Mouse (Mus musculus): ENCODE data around the gene Sh3d19. TPM values are rescaled to one million over a fixed set of nuclear protein-coding genes. Genes with fewer than 3 reads are reported as not detected.

Sh3d19 gene
- polyA plus RNA-seq, 1 experiment = not detected

- WGBS = 95% methylated on average over 11 of the region's 11 CpGs
- no peak for TF ChIP-seq POLR2A (IDR thresholded peaks at IDR 0.05; ENCODE audit: insufficient read depth, low read depth, low read length)
- TF ChIP-seq CTCF (IDR thresholded peaks at IDR 0.05; ENCODE audit: insufficient read depth, low read depth, low read length) = no peak
- H3K4me1 ChIP-seq (ENCODE audit: control insufficient read depth, insufficient read depth, low read length) = no peaks in the 10 kb centered on the region
- H3K4me3 ChIP-seq (ENCODE audit: insufficient read depth, low read depth, low read length) = no peak overlapping the region
- H3K27ac ChIP-seq (ENCODE audit: insufficient read depth, low read depth, low read length) = no peak overlapping the region
Observed at GRCm38 (mm10) chr3:86069646-86070250, 98.8 kb downstream of the Sh3d19 start.

- no peaks in the 10 kb centered on the region for H3K4me1 ChIP-seq (ENCODE audit: control insufficient read depth, insufficient read depth, low read length)
- WGBS = 86% methylated on average over 7 of the region's 7 CpGs
Observed at GRCm38 (mm10) chr3:86070799-86071198, 99.9 kb downstream of the Sh3d19 start.

GRCm38 (mm10) chr3:86072066-86072465, 101.2 kb downstream of the Sh3d19 start:
- TF ChIP-seq POLR2A (IDR thresholded peaks at IDR 0.05; ENCODE audit: insufficient read depth, low read depth, low read length) (no peak), CTCF (IDR thresholded peaks at IDR 0.05; ENCODE audit: insufficient read depth, low read depth, low read length) (no peak)
- 95% methylated on average over 3 of the region's 3 CpGs for WGBS
- H3K27ac ChIP-seq (ENCODE audit: insufficient read depth, low read depth, low read length) = no peak overlapping the region
- no peak overlapping the region for H3K4me3 ChIP-seq (ENCODE audit: insufficient read depth, low read depth, low read length)
- H3K4me1 ChIP-seq (ENCODE audit: control insufficient read depth, insufficient read depth, low read length) = no peaks in the 10 kb centered on the region

More at GRCm38 (mm10) chr3:86070799-86071198, 99.9 kb downstream of the Sh3d19 start:
- Histone ChIP-seq H3K27ac (ENCODE audit: insufficient read depth, low read depth, low read length) (no peak overlapping the region), H3K4me3 (ENCODE audit: insufficient read depth, low read depth, low read length) (no peak overlapping the region)
- TF ChIP-seq POLR2A (IDR thresholded peaks at IDR 0.05; ENCODE audit: insufficient read depth, low read depth, low read length) (no peak), CTCF (IDR thresholded peaks at IDR 0.05; ENCODE audit: insufficient read depth, low read depth, low read length) (no peak)

GRCm38 (mm10) chr3:86072889-86073288, 102.0 kb downstream of the Sh3d19 start:
- Histone ChIP-seq H3K27ac (ENCODE audit: insufficient read depth, low read depth, low read length) (no peak overlapping the region), H3K4me3 (ENCODE audit: insufficient read depth, low read depth, low read length) (no peak overlapping the region), H3K4me1 (ENCODE audit: control insufficient read depth, insufficient read depth, low read length) (no peaks in the 10 kb centered on the region)
- WGBS = 84% methylated on average over 5 of the region's 5 CpGs
- TF ChIP-seq POLR2A (IDR thresholded peaks at IDR 0.05; ENCODE audit: insufficient read depth, low read depth, low read length) (no peak), CTCF (IDR thresholded peaks at IDR 0.05; ENCODE audit: insufficient read depth, low read depth, low read length) (no peak)

- WGBS = 94% methylated on average over 5 of the region's 5 CpGs
- H3K4me1 ChIP-seq (ENCODE audit: control insufficient read depth, insufficient read depth, low read length) = no peaks in the 10 kb centered on the region
- no peak for TF ChIP-seq CTCF (IDR thresholded peaks at IDR 0.05; ENCODE audit: insufficient read depth, low read depth, low read length)
- TF ChIP-seq POLR2A (IDR thresholded peaks at IDR 0.05; ENCODE audit: insufficient read depth, low read depth, low read length) = no peak
- no peak overlapping the region for H3K4me3 ChIP-seq (ENCODE audit: insufficient read depth, low read depth, low read length)
- H3K27ac ChIP-seq (ENCODE audit: insufficient read depth, low read depth, low read length) = no peak overlapping the region
Observed at GRCm38 (mm10) chr3:86075593-86075992, 104.7 kb downstream of the Sh3d19 start.

- Histone ChIP-seq H3K27ac (ENCODE audit: insufficient read depth, low read depth, low read length) (no peak overlapping the region), H3K4me3 (ENCODE audit: insufficient read depth, low read depth, low read length) (no peak overlapping the region), H3K4me1 (ENCODE audit: control insufficient read depth, insufficient read depth, low read length) (no peaks in the 10 kb centered on the region)
- TF ChIP-seq POLR2A (IDR thresholded peaks at IDR 0.05; ENCODE audit: insufficient read depth, low read depth, low read length) (no peak), CTCF (IDR thresholded peaks at IDR 0.05; ENCODE audit: insufficient read depth, low read depth, low read length) (no peak)
- 83% methylated on average over 14 of the region's 14 CpGs for WGBS
Observed at GRCm38 (mm10) chr3:86076511-86077283, 105.8 kb downstream of the Sh3d19 start.

GRCm38 (mm10) chr3:86083051-86083450, 112.1 kb downstream of the Sh3d19 start:
- no peak overlapping the region for H3K27ac ChIP-seq (ENCODE audit: insufficient read depth, low read depth, low read length)
- TF ChIP-seq POLR2A (IDR thresholded peaks at IDR 0.05; ENCODE audit: insufficient read depth, low read depth, low read length) = no peak
- no peak for TF ChIP-seq CTCF (IDR thresholded peaks at IDR 0.05; ENCODE audit: insufficient read depth, low read depth, low read length)
- no peaks in the 10 kb centered on the region for H3K4me1 ChIP-seq (ENCODE audit: control insufficient read depth, insufficient read depth, low read length)
- no peak overlapping the region for H3K4me3 ChIP-seq (ENCODE audit: insufficient read depth, low read depth, low read length)
- WGBS = 95% methylated on average over 8 of the region's 8 CpGs

- no peaks in the 10 kb centered on the region for H3K4me1 ChIP-seq (ENCODE audit: control insufficient read depth, insufficient read depth, low read length)
- no peak overlapping the region for H3K27ac ChIP-seq (ENCODE audit: insufficient read depth, low read depth, low read length)
- no peak overlapping the region for H3K4me3 ChIP-seq (ENCODE audit: insufficient read depth, low read depth, low read length)
- TF ChIP-seq CTCF (IDR thresholded peaks at IDR 0.05; ENCODE audit: insufficient read depth, low read depth, low read length) (no peak), POLR2A (IDR thresholded peaks at IDR 0.05; ENCODE audit: insufficient read depth, low read depth, low read length) (no peak)
- 96% methylated on average over 19 of the region's 19 CpGs for WGBS
Observed at GRCm38 (mm10) chr3:86085001-86085400, 114.1 kb downstream of the Sh3d19 start.

- no peaks in the 10 kb centered on the region for H3K4me1 ChIP-seq (ENCODE audit: control insufficient read depth, insufficient read depth, low read length)
- TF ChIP-seq POLR2A (IDR thresholded peaks at IDR 0.05; ENCODE audit: insufficient read depth, low read depth, low read length) (no peak), CTCF (IDR thresholded peaks at IDR 0.05; ENCODE audit: insufficient read depth, low read depth, low read length) (no peak)
- H3K27ac ChIP-seq (ENCODE audit: insufficient read depth, low read depth, low read length) = no peak overlapping the region
- no peak overlapping the region for H3K4me3 ChIP-seq (ENCODE audit: insufficient read depth, low read depth, low read length)
- 73% methylated on average over 3 of the region's 3 CpGs for WGBS
Observed at GRCm38 (mm10) chr3:86087872-86088271, 117.0 kb downstream of the Sh3d19 start.
